Mouse (Mus musculus) liver, embryonic 14.5 days (tissue): ENCODE measurements around the gene Adsl.

Experiments used
- CTCF ChIP-seq: IDR thresholded peaks from 2 replicates; pipeline ENCODE4 v1.5.1; 2016; ENCODE audit warnings: antibody characterized with exemption, low read depth, control low read depth
- EP300 ChIP-seq: IDR thresholded peaks from 2 replicates; pipeline ENCODE4 v1.6.1; 2016; ENCODE audit warnings: antibody characterized with exemption, low read depth

DNA sequence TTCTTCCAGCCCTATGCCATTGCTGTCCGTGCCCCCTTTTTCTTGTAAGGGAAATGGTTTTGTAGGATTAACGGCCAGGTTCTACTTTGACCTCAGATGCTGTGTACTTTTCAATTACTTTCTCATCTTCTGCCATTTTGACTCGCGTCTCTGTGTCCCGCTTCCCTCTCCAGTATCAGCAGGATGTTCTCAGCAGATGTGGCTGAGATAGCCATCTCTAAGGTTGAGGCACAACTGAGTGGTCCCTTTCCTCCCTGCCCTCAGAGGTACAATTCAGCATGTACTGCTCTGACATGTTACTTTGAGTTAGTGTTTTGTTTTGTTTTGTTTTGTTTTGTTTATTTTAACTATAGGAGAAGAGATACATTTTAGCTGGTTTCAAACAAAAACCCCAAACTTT is 13.4 kb upstream of the Adsl start:
- TF ChIP-seq CTCF (no peak), EP300 (no peak)
